Mouse (Mus musculus): ENCODE measurements around the gene Rnf13. TPM values are rescaled to one million over a fixed set of nuclear protein-coding genes. Genes with fewer than 3 reads are reported as not detected.

Rnf13 gene
- 120 and 138 TPM in 2 replicates for polyA plus RNA-seq (2015; fragmentation: Nextera tagmentation; extraction: Ambion mirVana)

- Histone ChIP-seq H3K27me3 (ENCODE audit: insufficient read depth, low read length) (no peaks in the 10 kb centered on the region), H3K27ac (peak within 1 kb of the TSS; percentile 93), H3K9ac (ENCODE audit: low read depth, low read length) (peak within 1 kb of the TSS; percentile 72), H3K9me3 (replicated peaks; ENCODE audit: low read length) (no peaks in the 10 kb centered on the region), H3K36me3 (ENCODE audit: insufficient read depth, low read length) (no peaks in the 10 kb centered on the region), H3K4me3 (replicated peaks; ENCODE audit: low read depth, low read length) (peak within 1 kb of the TSS; percentile 78), H3K4me2 (ENCODE audit: low read length) (peak within 1 kb of the TSS; percentile 77), H3K4me1 (replicated peaks; ENCODE audit: insufficient read depth, low read length) (0 out of 2 replicates have a peak, but pooled peaks cover 7% of the 10 kb centered on the region)
- ATAC-seq (replicated peaks; ENCODE audit: low FRiP score, low read depth) (peak; percentile 99), DNase-seq (ENCODE audit: low spot score) (peak; percentile 97)
- TF ChIP-seq CTCF (IDR thresholded peaks at IDR 0.05; ENCODE audit: low read depth), result no peak
- WGBS, result under 1% methylated on average over 59 of the region's 59 CpGs
Measured at GRCm38 (mm10) chr3:57735511-57736370, at the start of gene Rnf13. TSS of gene Rnf13 (plus strand) at chr3:57736062.

DNA sequence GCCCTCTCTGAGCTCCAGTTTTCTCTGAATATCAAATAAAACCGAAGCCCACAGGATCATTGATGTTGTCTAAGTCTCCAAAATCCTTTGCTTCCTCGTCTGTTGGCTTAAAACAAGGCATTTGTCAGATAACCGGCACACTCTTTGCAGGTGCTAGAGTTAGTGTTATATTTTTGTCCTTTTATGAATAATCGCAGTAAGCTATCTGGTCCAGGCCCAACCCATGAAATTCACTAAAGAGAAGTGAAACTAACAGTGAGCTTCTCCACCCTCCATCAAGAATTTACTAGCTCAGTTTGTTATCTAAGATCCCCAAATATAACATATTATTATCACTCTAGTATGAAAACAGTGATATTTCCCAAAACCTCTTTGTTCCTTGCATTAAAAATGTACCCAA lies 44.1 kb upstream of the Rnf13 start:
- Histone ChIP-seq H3K27ac (no peak overlapping the region), H3K4me1 (replicated peaks; ENCODE audit: insufficient read depth, low read length) (no peaks in the 10 kb centered on the region), H3K36me3 (ENCODE audit: insufficient read depth, low read length) (no peaks in the 10 kb centered on the region), H3K9ac (ENCODE audit: low read depth, low read length) (no peak overlapping the region), H3K27me3 (ENCODE audit: insufficient read depth, low read length) (no peaks in the 10 kb centered on the region), H3K9me3 (replicated peaks; ENCODE audit: low read length) (no peaks in the 10 kb centered on the region), H3K4me3 (replicated peaks; ENCODE audit: low read depth, low read length) (no peak overlapping the region), H3K4me2 (ENCODE audit: low read length) (no peak overlapping the region)
- TF ChIP-seq CTCF (IDR thresholded peaks at IDR 0.05; ENCODE audit: low read depth), result no peak
- WGBS, result 80% methylated on average over 4 of the region's 4 CpGs
- ATAC-seq (replicated peaks; ENCODE audit: low FRiP score, low read depth) (no peak), DNase-seq (ENCODE audit: low spot score) (no peak)

DNA sequence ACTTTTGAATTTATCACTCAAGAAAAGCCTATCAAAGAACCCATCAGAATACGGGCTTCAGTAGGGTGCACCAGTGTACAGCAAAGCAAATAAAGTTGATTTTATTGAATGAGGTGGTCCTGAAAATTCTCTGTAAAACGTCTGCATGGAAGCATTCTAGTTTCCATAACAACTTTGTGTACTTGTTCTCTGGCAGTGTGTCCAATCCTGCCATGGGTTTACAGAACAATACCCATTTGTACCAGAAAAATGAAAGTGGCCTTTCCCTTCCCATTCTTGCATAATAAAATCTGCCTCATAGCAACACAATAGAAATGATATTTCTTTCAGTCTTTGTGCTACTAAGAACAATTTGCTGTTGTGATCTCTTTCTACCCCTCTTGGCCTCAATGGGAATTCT lies 43.1 kb upstream of the Rnf13 start, which contains the start of gene Ankub1:
Gene Ankub1, minus strand, starts transcription at position 81 of the 400 bp plus-strand sequence.
- H3K4me2 ChIP-seq (ENCODE audit: low read length), result no peak within 1 kb of the TSS
- H3K9ac ChIP-seq (ENCODE audit: low read depth, low read length), result no peak within 1 kb of the TSS
- no peak for TF ChIP-seq CTCF (IDR thresholded peaks at IDR 0.05; ENCODE audit: low read depth)
- 69% methylated on average over 2 of the region's 2 CpGs for WGBS
- ATAC-seq (replicated peaks; ENCODE audit: low FRiP score, low read depth) (no peak), DNase-seq (ENCODE audit: low spot score) (no peak)
- no peaks in the 10 kb centered on the region for H3K4me1 ChIP-seq (replicated peaks; ENCODE audit: insufficient read depth, low read length)
- no peak within 1 kb of the TSS for H3K4me3 ChIP-seq (replicated peaks; ENCODE audit: low read depth, low read length)
- H3K27ac ChIP-seq, result no peak within 1 kb of the TSS
- no peaks in the 10 kb centered on the region for H3K36me3 ChIP-seq (ENCODE audit: insufficient read depth, low read length)
- H3K27me3 ChIP-seq (ENCODE audit: insufficient read depth, low read length), result no peaks in the 10 kb centered on the region
- H3K9me3 ChIP-seq (replicated peaks; ENCODE audit: low read length), result no peaks in the 10 kb centered on the region

DNA sequence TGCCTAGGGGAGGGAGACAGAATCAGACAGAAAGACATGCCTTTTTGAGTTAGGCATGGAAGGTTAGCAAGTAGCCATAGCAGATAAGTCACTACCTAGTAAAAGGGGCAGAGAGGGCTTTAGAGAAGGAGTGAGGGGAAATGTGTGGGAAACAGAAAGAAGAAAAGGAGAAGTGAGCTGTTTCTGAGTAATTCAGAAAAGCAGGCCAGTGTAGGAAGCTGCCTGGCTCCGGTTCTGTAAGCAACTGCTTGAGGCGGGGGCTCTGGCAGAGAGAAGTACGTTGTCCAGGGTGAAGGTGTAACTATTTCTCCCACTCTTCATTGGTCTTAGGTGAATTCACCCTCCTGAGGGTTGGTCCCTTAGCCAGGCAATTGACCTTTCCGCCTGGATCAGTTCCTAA lies 39.6 kb upstream of the Rnf13 start:
- H3K9ac ChIP-seq (ENCODE audit: low read depth, low read length), result no peak overlapping the region
- no peaks in the 10 kb centered on the region for H3K4me1 ChIP-seq (replicated peaks; ENCODE audit: insufficient read depth, low read length)
- ATAC-seq (replicated peaks; ENCODE audit: low FRiP score, low read depth) (no peak), DNase-seq (ENCODE audit: low spot score) (no peak)
- no peak for TF ChIP-seq CTCF (IDR thresholded peaks at IDR 0.05; ENCODE audit: low read depth)
- H3K27ac ChIP-seq, result 0 out of 2 replicates have a peak overlapping the region, but pooled peaks have one; percentile 5
- no peaks in the 10 kb centered on the region for H3K9me3 ChIP-seq (replicated peaks; ENCODE audit: low read length)
- no peaks in the 10 kb centered on the region for H3K36me3 ChIP-seq (ENCODE audit: insufficient read depth, low read length)
- 79% methylated on average over 4 of the region's 4 CpGs for WGBS
- H3K27me3 ChIP-seq (ENCODE audit: insufficient read depth, low read length), result no peaks in the 10 kb centered on the region
- no peak overlapping the region for H3K4me3 ChIP-seq (replicated peaks; ENCODE audit: low read depth, low read length)
- H3K4me2 ChIP-seq (ENCODE audit: low read length), result no peak overlapping the region

- H3K4me2 ChIP-seq (ENCODE audit: low read length), result no peak overlapping the region
- H3K36me3 ChIP-seq (ENCODE audit: insufficient read depth, low read length), result no peaks in the 10 kb centered on the region
- 86% methylated on average over 9 of the region's 9 CpGs for WGBS
- H3K4me1 ChIP-seq (replicated peaks; ENCODE audit: insufficient read depth, low read length), result no peaks in the 10 kb centered on the region
- ATAC-seq (replicated peaks; ENCODE audit: low FRiP score, low read depth), result no peak
- H3K9me3 ChIP-seq (replicated peaks; ENCODE audit: low read length), result no peaks in the 10 kb centered on the region
- no peak overlapping the region for H3K9ac ChIP-seq (ENCODE audit: low read depth, low read length)
- TF ChIP-seq CTCF (IDR thresholded peaks at IDR 0.05; ENCODE audit: low read depth), result no peak
- H3K27me3 ChIP-seq (ENCODE audit: insufficient read depth, low read length), result no peaks in the 10 kb centered on the region
- H3K4me3 ChIP-seq (replicated peaks; ENCODE audit: low read depth, low read length), result no peak overlapping the region
- no peak overlapping the region for H3K27ac ChIP-seq
- DNase-seq (ENCODE audit: low spot score), result peak; percentile 7
Measured at GRCm38 (mm10) chr3:57696779-57697178, 39.1 kb upstream of the Rnf13 start.

GRCm38 (mm10) chr3:57714151-57714550 lies 21.7 kb upstream of the Rnf13 start:
- WGBS, result 92% methylated on average over 6 of the region's 6 CpGs
- H3K9me3 ChIP-seq (replicated peaks; ENCODE audit: low read length), result no peaks in the 10 kb centered on the region
- no peak for DNase-seq (ENCODE audit: low spot score)
- no peak overlapping the region for H3K4me2 ChIP-seq (ENCODE audit: low read length)
- H3K4me1 ChIP-seq (replicated peaks; ENCODE audit: insufficient read depth, low read length), result no peaks in the 10 kb centered on the region
- H3K4me3 ChIP-seq (replicated peaks; ENCODE audit: low read depth, low read length), result no peak overlapping the region
- ATAC-seq (replicated peaks; ENCODE audit: low FRiP score, low read depth), result no peak
- no peak for TF ChIP-seq CTCF (IDR thresholded peaks at IDR 0.05; ENCODE audit: low read depth)
- H3K36me3 ChIP-seq (ENCODE audit: insufficient read depth, low read length), result no peaks in the 10 kb centered on the region
- no peak overlapping the region for H3K27ac ChIP-seq
- H3K9ac ChIP-seq (ENCODE audit: low read depth, low read length), result no peak overlapping the region
- H3K27me3 ChIP-seq (ENCODE audit: insufficient read depth, low read length), result no peaks in the 10 kb centered on the region
